Mouse (Mus musculus) liver (tissue): ENCODE data around the gene Ryr1.
"Not testable (repeated sequence)": the region's sequence is repeated elsewhere in the genome, so short reads cannot be mapped to it uniquely, and the experiment has no call there.

Experiments used
- DNase-seq: peaks from one replicate; pipeline ENCODE4 v3.0.0-alpha.2; 2020; ENCODE audit warnings: mixed read lengths

The Ryr1 gene

GRCm38 (mm10) chr7:29076977-29077376 lies 48.0 kb downstream of the Ryr1 start:
- DNase-seq: no peak

GRCm38 (mm10) chr7:29075208-29075607 lies 49.8 kb downstream of the Ryr1 start:
- no peak for DNase-seq

GRCm38 (mm10) chr7:29072689-29073088 lies 52.3 kb downstream of the Ryr1 start:
- no peak for DNase-seq

- DNase-seq: no peak
Observed at GRCm38 (mm10) chr7:29071169-29071891, 53.6 kb downstream of the Ryr1 start.

DNA sequence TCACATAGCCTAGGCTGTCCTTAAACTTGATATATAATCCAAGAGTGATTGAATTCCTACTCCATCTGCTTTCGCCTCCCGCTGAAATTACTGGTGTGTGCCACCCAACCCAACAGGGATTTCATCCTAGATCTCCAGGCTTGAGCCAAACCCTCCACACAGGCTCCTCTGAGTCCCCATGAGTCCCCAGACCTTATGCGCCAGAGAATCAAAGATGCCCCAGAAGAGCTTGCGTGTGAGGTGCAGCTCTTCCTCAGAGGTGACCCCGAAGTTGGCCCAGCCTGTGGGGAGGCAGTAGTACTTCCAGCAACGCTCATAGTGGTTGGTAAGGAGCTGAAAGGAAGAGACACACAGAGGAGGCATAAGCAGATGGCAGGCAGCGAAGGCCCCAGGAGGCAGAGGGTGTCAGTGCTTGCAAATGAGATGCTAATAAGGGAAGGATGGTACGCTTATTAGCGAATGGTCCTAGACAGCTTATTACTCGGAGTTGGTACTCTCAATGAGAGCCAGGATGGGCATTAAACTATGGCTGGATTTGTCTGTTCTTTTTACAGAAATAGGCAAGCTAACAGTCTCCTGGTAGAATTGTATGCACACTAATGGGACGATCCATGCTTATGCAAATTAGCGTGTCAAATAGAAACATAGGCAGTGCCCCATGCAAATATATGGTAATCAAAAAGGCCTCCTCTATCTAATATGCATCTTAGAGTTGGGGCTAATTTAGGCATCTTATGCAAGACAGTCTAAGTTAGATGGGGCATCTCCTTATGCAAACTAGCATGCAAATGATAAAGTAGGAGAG lies 54.4 kb downstream of the Ryr1 start:
- DNase-seq: no peak

- peak; percentile 68 for DNase-seq
Observed at GRCm38 (mm10) chr7:29067758-29068157, 57.2 kb downstream of the Ryr1 start.

- not testable (repeated sequence) for DNase-seq
Observed at GRCm38 (mm10) chr7:29063476-29063875, 61.5 kb downstream of the Ryr1 start.

DNA sequence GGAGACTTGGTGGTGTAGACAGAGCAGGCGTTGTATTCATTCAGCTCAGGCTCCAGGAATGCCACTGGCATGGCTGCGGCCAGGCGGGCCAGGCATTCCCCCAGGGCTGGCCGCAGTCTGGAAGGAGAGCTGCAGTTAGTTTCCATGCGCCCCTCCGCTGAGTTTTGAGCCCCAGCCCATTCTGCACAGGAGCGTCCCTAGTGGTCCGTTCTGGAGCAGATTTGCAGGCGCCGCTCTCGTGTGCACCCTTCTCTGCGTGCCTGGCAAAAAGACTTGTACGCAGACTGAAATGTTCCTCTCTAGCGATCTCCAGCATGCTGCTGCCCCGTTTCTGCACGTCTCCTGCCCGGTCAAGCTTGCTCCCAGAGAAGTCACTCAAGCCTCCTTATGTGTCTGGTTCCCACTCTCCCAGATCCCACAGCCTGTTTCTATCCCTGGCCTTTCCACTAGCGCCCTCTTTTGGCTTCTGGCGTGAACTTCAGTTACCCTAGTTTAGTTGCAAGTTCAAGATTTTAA lies 63.4 kb downstream of the Ryr1 start:
- DNase-seq: no peak

DNA sequence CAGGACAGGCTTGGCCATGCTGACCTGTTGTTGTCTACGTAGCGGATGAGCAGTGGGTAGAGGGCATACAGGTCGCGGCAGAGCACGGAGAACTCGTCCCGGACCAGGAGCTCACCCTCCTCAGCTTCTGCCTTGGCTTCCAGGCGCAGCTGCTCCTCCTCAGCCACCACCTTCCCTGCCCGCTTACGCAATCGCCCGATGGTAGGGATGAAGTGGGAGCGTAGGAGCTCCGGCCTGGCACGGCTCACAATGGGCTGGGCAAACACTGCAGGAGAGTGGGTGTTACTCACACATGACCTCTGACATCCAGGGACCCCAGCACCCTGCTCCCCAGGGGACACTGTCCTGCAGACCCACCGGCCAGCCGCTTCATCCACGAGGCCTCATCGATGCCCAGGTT lies 65.5 kb downstream of the Ryr1 start:
- no peak for DNase-seq

GRCm38 (mm10) chr7:29052821-29053220 lies 72.2 kb downstream of the Ryr1 start:
- DNase-seq: no peak

DNA sequence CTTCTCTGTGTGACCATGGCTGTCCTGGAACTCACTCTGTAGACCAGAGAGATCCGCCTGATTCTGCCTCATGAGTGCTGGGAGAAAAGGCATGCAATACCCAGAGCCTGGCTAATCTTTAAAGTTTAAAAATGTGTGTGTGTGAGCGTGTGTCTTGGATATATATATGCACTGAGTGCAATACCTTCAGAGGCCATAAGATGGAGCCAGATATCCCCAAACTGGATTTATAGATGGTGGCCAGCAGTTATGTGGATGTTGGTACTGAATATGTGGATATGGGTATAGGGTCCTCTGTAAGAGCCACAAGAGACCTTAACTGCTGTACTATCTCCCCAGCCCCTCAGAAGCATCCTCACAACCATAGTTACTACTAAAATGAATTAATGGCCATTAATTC lies 74.2 kb downstream of the Ryr1 start:
- DNase-seq: no peak

DNA sequence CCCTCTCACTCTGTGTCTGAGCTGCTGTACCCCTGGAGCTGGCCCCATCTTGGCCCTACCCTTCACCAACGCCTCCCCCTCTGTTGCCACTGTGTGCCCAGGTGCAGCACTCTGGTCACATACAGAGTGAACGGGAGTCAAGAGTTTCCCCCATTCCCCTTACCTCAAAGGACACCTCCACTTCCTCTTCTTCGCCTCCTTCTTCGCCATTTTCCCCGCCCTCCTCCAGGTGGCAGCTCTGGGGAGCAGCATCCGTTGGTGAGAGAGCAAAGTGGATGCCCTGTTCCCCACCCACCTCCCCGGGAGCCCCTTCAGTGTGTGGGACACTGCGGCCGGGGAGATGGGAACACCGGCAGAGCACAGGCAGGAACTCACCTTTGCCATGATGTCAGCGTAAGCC lies 76.4 kb downstream of the Ryr1 start:
- no peak for DNase-seq

GRCm38 (mm10) chr7:29048070-29048469 lies 76.9 kb downstream of the Ryr1 start:
- DNase-seq: no peak

- DNase-seq: no peak
Observed at GRCm38 (mm10) chr7:29046533-29046932, 78.4 kb downstream of the Ryr1 start.

- no peak for DNase-seq
Observed at GRCm38 (mm10) chr7:29044302-29044701, 80.7 kb downstream of the Ryr1 start.

DNA sequence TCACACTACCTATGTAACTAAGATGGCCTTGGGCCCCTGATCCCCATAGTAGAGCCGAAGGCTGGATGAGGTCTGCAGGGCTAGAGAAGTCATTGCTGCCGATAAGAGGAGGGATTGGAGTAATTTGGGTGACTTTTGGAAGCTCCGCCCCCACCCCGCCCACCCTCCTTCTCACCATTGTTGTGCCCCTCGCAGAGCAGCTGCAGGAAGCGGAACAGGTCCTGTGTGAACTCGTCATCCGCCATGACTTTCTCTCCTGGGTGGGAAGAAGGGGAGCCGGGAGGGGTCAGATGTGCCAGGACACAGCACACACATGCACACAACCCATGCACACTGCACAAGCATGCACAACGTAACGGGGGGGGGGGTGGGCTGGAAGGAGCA lies 81.3 kb downstream of the Ryr1 start:
- DNase-seq: no peak

GRCm38 (mm10) chr7:29043016-29043673 lies 81.8 kb downstream of the Ryr1 start:
- no peak for DNase-seq

DNA sequence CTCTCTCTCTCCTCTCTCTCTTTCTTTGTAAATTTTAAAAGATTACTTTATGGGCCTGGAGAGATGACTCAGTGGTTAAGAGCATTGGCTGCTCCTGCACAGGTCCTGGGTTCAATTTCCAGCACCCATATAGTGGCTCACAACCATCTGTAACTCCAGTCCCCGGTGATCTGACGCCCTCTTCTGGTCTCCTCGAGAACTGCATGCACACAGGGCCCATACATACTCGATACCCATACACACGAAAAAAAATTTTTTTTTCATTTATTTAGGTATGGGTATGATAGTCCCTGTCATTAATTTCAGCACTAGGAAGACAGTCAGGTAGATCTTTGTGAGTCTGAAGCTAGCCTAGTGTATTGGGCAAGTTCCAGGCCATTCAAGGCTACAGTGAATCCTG lies 83.8 kb downstream of the Ryr1 start:
- no peak for DNase-seq

- DNase-seq: peak; percentile 45
Observed at GRCm38 (mm10) chr7:29039985-29040661, 84.9 kb downstream of the Ryr1 start.

GRCm38 (mm10) chr7:29039604-29039984 lies 85.4 kb downstream of the Ryr1 start:
- DNase-seq: peak; percentile 86

- DNase-seq: no peak
Observed at GRCm38 (mm10) chr7:29037261-29037660, 87.7 kb downstream of the Ryr1 start.

DNA sequence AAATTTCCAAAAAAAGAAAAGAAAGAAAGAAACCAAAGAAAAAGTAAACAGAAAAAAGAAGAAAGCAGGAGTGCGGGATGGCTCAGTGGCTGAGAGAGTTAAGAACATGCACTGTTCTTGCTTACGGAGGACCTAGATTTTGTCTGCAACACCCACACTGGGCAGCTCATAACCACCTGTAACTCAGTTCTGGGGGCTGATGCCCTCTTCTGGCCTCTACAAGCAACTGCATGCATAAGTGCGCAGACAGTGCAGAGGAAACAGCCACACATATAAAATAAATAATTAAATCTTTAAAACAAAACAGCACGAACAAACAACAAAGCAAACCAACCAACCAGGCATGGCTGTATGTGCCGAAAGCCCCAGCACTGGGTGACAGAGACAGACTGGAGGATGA lies 92.3 kb downstream of the Ryr1 start:
- DNase-seq: no peak

DNA sequence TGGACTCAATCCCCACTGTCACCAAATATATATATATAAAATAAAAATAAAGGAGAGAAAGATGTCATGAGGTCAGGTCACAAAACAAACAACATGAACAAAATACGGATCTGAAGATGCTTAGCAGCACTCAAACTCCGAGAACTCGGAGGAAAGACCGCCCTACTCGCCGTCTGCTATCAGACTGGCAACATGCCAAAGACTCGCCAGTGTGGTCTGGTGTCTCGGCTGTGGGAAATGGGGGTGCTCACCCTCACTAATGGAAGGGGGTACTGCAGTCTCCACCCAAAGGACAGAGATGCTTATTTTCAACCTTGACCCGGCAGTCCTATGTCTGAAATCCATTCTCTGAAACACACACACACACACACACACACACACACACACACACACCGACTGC lies 93.3 kb downstream of the Ryr1 start:
- DNase-seq: no peak
